Mouse (Mus musculus): Measurements from ENCODE around the gene Ankrd12. TPM values are rescaled to one million over a fixed set of nuclear protein-coding genes. Genes with fewer than 3 reads are reported as not detected.
A peak's percentile ranks its signal among the peaks of the same experiment; 100 is the strongest.

Gene Ankrd12
- polyA plus RNA-seq, 1 experiment: 23.9 TPM

- Histone ChIP-seq H3K4me1 (ENCODE audit: control insufficient read depth, insufficient read depth, low read length) (peaks cover 4% of the 10 kb centered on the region), H3K4me3 (ENCODE audit: insufficient read depth, low read length) (no peak overlapping the region), H3K27ac (ENCODE audit: insufficient read depth, low read length) (no peak overlapping the region)
- TF ChIP-seq CTCF (IDR thresholded peaks at IDR 0.05; ENCODE audit: extremely low read depth, insufficient read depth, low read length): no peak
- TF ChIP-seq POLR2A (IDR thresholded peaks at IDR 0.05; ENCODE audit: extremely low read depth, insufficient read depth, low read length): no peak
Measured at GRCm38 (mm10) chr17:65942394-65942793, 134.5 kb downstream of the Ankrd12 start.

DNA sequence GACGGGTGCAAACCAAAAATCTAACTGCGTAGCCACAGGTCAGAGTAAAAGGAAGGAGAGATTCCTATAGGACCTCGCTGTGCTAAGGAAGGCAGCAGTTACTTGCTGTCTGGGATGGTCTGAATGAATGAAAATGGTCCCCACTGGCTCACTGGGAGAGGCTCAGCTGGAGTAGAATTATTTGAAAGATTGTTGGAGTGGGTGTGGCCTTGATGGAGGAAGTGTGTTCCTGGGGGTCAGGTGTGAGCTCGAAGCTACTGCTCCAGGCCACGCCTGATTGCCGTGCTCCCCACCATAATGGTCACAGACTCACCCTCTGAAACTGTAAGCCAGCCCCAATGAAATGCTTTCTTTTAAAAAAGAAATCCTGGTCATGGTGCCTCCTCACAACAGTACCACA lies 135.6 kb downstream of the Ankrd12 start:
- no peak overlapping the region for H3K27ac ChIP-seq (ENCODE audit: insufficient read depth, low read length)
- no peak overlapping the region for H3K4me3 ChIP-seq (ENCODE audit: insufficient read depth, low read length)
- peaks cover 4% of the 10 kb centered on the region for H3K4me1 ChIP-seq (ENCODE audit: control insufficient read depth, insufficient read depth, low read length)
- TF ChIP-seq CTCF (IDR thresholded peaks at IDR 0.05; ENCODE audit: extremely low read depth, insufficient read depth, low read length): no peak
- TF ChIP-seq POLR2A (IDR thresholded peaks at IDR 0.05; ENCODE audit: extremely low read depth, insufficient read depth, low read length): no peak

DNA sequence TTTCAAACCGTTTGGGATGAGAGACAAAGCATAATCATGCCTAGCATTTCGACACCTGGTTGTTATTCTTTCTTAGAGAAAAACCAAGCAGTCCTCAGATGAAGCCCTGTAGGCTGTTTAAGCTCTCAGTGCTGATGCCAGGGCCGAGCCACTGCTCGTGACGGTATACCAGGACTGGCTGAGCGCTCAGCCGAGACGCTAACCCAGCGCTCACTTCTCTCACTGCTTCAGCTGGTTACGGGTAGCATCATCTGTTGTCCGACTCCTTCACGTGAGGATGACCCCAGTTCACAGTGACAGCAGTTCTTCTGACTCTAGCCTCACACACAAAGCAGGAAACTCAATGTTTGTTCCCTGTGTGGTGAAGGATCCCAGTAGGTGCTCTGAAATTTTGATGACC lies 136.7 kb downstream of the Ankrd12 start:
- Histone ChIP-seq H3K27ac (ENCODE audit: insufficient read depth, low read length) (no peak overlapping the region), H3K4me3 (ENCODE audit: insufficient read depth, low read length) (no peak overlapping the region)
- TF ChIP-seq POLR2A (IDR thresholded peaks at IDR 0.05; ENCODE audit: extremely low read depth, insufficient read depth, low read length): no peak
- TF ChIP-seq CTCF (IDR thresholded peaks at IDR 0.05; ENCODE audit: extremely low read depth, insufficient read depth, low read length): no peak

DNA sequence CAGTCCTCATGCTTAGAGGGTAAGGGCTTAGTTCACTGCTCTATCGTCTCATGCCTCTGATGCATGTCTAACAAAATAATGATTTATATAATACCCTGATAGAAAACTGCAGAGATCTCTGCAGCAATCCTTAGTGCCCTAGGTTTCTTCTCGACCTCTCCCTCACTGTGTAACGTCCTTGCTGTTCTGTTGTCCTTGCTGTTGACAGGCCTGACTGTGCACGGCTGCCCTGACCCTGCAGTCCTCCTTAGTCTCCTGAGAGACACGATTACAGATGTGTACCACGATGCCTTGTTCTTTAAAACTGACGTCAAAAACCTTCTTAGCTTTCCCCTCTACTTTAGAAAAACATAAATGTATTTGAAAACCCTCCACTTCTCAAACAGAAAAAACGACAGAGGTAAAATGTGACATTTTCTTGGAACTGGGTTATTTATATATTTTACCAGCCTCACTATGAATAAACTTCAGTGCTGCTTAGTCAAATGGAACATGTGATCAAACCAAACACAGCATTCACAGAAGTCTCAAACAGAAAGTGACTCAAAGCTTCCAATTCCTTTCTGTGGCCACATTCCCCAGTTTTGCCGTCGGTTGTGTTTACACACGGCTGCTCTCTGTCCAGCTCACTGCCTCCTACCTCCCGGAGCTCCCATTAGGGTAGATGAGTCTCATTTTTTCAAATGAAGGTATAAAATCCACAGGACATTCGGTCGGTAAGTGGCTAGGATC lies 137.3 kb downstream of the Ankrd12 start:
- peaks cover 4% of the 10 kb centered on the region for H3K4me1 ChIP-seq (ENCODE audit: control insufficient read depth, insufficient read depth, low read length)
- TF ChIP-seq POLR2A (IDR thresholded peaks at IDR 0.05; ENCODE audit: extremely low read depth, insufficient read depth, low read length) (no peak), CTCF (IDR thresholded peaks at IDR 0.05; ENCODE audit: extremely low read depth, insufficient read depth, low read length) (no peak)
- no peak overlapping the region for H3K4me3 ChIP-seq (ENCODE audit: insufficient read depth, low read length)
- peak overlapping the region; percentile 27; the same call in 1 of the 2 replicates for H3K27ac ChIP-seq (ENCODE audit: insufficient read depth, low read length)

More for the DNA sequence above, 136.7 kb downstream of the Ankrd12 start:
- H3K4me1 ChIP-seq (ENCODE audit: control insufficient read depth, insufficient read depth, low read length): peaks cover 4% of the 10 kb centered on the region

DNA sequence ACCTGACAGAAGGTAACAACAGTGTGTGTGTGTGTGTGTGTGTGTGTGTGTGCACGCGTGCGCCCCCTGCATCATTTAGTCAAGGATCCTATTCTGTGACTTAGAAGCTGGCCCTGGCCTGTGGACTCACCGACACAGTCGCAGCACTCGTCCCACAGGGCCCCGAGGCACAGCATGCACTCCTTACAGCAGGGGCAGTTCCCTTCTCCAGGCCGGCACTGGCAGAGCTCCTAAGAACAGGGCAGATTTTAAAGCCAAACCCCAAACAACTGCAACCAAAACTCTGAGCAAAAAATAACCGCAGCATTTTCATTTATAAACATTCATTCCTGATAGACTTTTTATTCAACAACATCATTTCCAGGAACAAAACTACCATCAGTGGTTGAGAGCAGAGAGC lies 139.2 kb downstream of the Ankrd12 start:
- TF ChIP-seq POLR2A (IDR thresholded peaks at IDR 0.05; ENCODE audit: extremely low read depth, insufficient read depth, low read length): no peak
- no peak for TF ChIP-seq CTCF (IDR thresholded peaks at IDR 0.05; ENCODE audit: extremely low read depth, insufficient read depth, low read length)
- no peak overlapping the region for H3K4me3 ChIP-seq (ENCODE audit: insufficient read depth, low read length)
- H3K4me1 ChIP-seq (ENCODE audit: control insufficient read depth, insufficient read depth, low read length): peaks cover 4% of the 10 kb centered on the region
- H3K27ac ChIP-seq (ENCODE audit: insufficient read depth, low read length): no peak overlapping the region

DNA sequence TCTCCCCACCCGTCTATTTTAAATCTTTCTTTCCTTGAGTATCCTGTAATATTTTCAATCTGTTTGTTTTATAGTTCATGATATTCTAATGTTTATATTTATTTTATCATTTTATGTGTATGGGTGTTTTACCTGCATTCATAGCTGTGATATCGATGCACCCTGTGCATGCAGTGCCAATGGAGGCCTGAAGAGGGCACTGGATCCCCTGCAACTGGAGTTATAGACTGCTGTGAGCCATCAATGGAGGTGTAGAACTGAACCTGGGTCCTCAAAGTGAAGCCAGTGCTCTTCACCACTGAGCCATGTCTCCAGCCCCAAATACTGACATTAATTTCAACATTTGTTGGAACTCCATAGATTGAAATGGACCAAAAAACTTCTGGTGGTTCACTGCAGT lies 143.1 kb downstream of the Ankrd12 start:
- no peak overlapping the region for H3K27ac ChIP-seq (ENCODE audit: insufficient read depth, low read length)
- TF ChIP-seq CTCF (IDR thresholded peaks at IDR 0.05; ENCODE audit: extremely low read depth, insufficient read depth, low read length): no peak
- TF ChIP-seq POLR2A (IDR thresholded peaks at IDR 0.05; ENCODE audit: extremely low read depth, insufficient read depth, low read length): no peak
- H3K4me1 ChIP-seq (ENCODE audit: control insufficient read depth, insufficient read depth, low read length): peaks cover 7% of the 10 kb centered on the region; the same call in 1 of the 2 replicates
- H3K4me3 ChIP-seq (ENCODE audit: insufficient read depth, low read length): no peak overlapping the region

GRCm38 (mm10) chr17:65931525-65931924 lies 145.4 kb downstream of the Ankrd12 start:
- Histone ChIP-seq H3K4me3 (ENCODE audit: insufficient read depth, low read length) (no peak overlapping the region), H3K27ac (ENCODE audit: insufficient read depth, low read length) (no peak overlapping the region), H3K4me1 (ENCODE audit: control insufficient read depth, insufficient read depth, low read length) (peaks cover 7% of the 10 kb centered on the region; the same call in 1 of the 2 replicates)
- TF ChIP-seq POLR2A (IDR thresholded peaks at IDR 0.05; ENCODE audit: extremely low read depth, insufficient read depth, low read length) (no peak), CTCF (IDR thresholded peaks at IDR 0.05; ENCODE audit: extremely low read depth, insufficient read depth, low read length) (no peak)

DNA sequence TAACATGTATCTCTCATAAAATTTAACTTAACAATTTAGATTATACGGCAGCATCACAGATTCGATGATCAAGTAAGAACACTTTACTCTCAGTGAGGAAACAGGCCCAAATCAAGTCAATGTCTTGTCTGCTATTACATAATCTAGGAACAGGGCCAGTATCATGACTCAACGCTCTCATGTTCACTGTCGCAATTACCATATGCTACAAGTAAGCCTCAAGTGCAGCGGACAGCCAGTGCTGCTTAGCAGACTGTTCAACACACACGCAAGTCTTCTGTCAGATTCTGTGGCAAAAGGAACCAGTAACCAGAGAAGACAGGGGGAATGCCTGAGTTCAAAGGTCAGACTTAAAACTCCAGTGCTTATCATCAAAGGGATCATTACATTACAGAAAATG lies 145.9 kb downstream of the Ankrd12 start:
- TF ChIP-seq CTCF (IDR thresholded peaks at IDR 0.05; ENCODE audit: extremely low read depth, insufficient read depth, low read length) (no peak), POLR2A (IDR thresholded peaks at IDR 0.05; ENCODE audit: extremely low read depth, insufficient read depth, low read length) (peak; percentile 52; the same call in 1 of the 2 replicates)
- Histone ChIP-seq H3K4me1 (ENCODE audit: control insufficient read depth, insufficient read depth, low read length) (peaks cover 7% of the 10 kb centered on the region; the same call in 1 of the 2 replicates), H3K27ac (ENCODE audit: insufficient read depth, low read length) (no peak overlapping the region), H3K4me3 (ENCODE audit: insufficient read depth, low read length) (no peak overlapping the region)

GRCm38 (mm10) chr17:65930158-65930826 lies 146.6 kb downstream of the Ankrd12 start:
- no peak for TF ChIP-seq POLR2A (IDR thresholded peaks at IDR 0.05; ENCODE audit: extremely low read depth, insufficient read depth, low read length)
- no peak for TF ChIP-seq CTCF (IDR thresholded peaks at IDR 0.05; ENCODE audit: extremely low read depth, insufficient read depth, low read length)
- Histone ChIP-seq H3K27ac (ENCODE audit: insufficient read depth, low read length) (no peak overlapping the region), H3K4me1 (ENCODE audit: control insufficient read depth, insufficient read depth, low read length) (peaks cover 7% of the 10 kb centered on the region; the same call in 1 of the 2 replicates), H3K4me3 (ENCODE audit: insufficient read depth, low read length) (no peak overlapping the region)

All from cortical plate, adult 2 months (tissue).